Mouse (Mus musculus): Measurements from ENCODE around the gene 2210011C24Rik. TPM values are rescaled to one million over a fixed set of nuclear protein-coding genes. Genes with fewer than 3 reads are reported as not detected.
A peak's percentile ranks its signal among the peaks of the same experiment; 100 is the strongest.

2210011C24Rik gene
- polyA plus RNA-seq, 1 experiment from 2014 or later = 9.0 TPM

- Histone ChIP-seq H3K4me1 (ENCODE audit: insufficient read depth, low read length) (peaks cover 12% of the 10 kb centered on the region), H3K27ac (ENCODE audit: low read length) (no peak overlapping the region), H3K4me3 (ENCODE audit: low read length) (no peak overlapping the region), H3K9ac (replicated peaks; ENCODE audit: low read length) (no peak overlapping the region), H3K36me3 (ENCODE audit: insufficient read depth, low read length) (no peaks in the 10 kb centered on the region), H3K4me2 (replicated peaks; ENCODE audit: low read depth, low read length) (peak overlapping the region; percentile 83), H3K9me3 (ENCODE audit: low read length) (no peaks in the 10 kb centered on the region), H3K27me3 (ENCODE audit: insufficient read depth, low read length) (peaks cover 39% of the 10 kb centered on the region)
- 35% methylated on average over 12 of the region's 12 CpGs for WGBS
- no peak for ATAC-seq (ENCODE audit: low FRiP score, low TSS enrichment)
These were observed 31.0 kb upstream of the 2210011C24Rik start for GRCm38 (mm10) chr8:84042948-84043342.

GRCm38 (mm10) chr8:84042066-84042947 lies 30.3 kb upstream of the 2210011C24Rik start, which contains the start of gene Il27ra:
Gene Il27ra, minus strand, starts transcription at chr8:84042589.
- Histone ChIP-seq H3K9ac (replicated peaks; ENCODE audit: low read length) (peak within 1 kb of the TSS; percentile 62), H3K4me3 (ENCODE audit: low read length) (peak within 1 kb of the TSS; percentile 50), H3K9me3 (ENCODE audit: low read length) (no peaks in the 10 kb centered on the region), H3K4me2 (replicated peaks; ENCODE audit: low read depth, low read length) (peak within 1 kb of the TSS; percentile 83), H3K36me3 (ENCODE audit: insufficient read depth, low read length) (no peaks in the 10 kb centered on the region), H3K27me3 (ENCODE audit: insufficient read depth, low read length) (peaks cover 39% of the 10 kb centered on the region), H3K27ac (ENCODE audit: low read length) (no peak within 1 kb of the TSS), H3K4me1 (ENCODE audit: insufficient read depth, low read length) (peaks cover 12% of the 10 kb centered on the region)
- 3% methylated on average over 40 of the region's 40 CpGs for WGBS
- ATAC-seq (ENCODE audit: low FRiP score, low TSS enrichment) = peak; percentile 86

DNA sequence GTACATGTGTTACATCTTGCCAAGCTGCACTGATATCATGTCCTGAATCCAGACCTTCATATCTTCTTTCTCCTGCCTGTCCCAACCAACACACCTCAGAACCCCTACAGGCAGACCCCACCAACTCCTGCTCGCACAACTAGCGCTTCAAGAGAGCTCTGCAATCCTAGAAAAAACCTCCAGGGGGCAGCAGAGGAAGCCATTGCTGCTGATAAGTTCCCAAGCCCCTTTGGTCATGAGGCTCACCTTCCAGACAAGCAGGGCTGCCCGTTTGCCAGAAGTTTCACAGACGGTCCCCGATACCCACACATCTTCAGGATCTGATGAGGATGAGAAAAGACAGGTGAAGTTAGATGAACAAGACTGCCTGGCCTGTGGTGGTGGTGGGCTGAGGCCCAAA lies 27.1 kb upstream of the 2210011C24Rik start:
- no peak overlapping the region for H3K27ac ChIP-seq (ENCODE audit: low read length)
- no peak overlapping the region for H3K9ac ChIP-seq (replicated peaks; ENCODE audit: low read length)
- WGBS = 6% methylated on average over 5 of the region's 5 CpGs
- no peaks in the 10 kb centered on the region for H3K36me3 ChIP-seq (ENCODE audit: insufficient read depth, low read length)
- H3K9me3 ChIP-seq (ENCODE audit: low read length) = no peaks in the 10 kb centered on the region
- peaks cover 12% of the 10 kb centered on the region for H3K4me1 ChIP-seq (ENCODE audit: insufficient read depth, low read length)
- peaks cover 20% of the 10 kb centered on the region for H3K27me3 ChIP-seq (ENCODE audit: insufficient read depth, low read length)
- H3K4me3 ChIP-seq (ENCODE audit: low read length) = no peak overlapping the region
- no peak for ATAC-seq (ENCODE audit: low FRiP score, low TSS enrichment)
- H3K4me2 ChIP-seq (replicated peaks; ENCODE audit: low read depth, low read length) = no peak overlapping the region

DNA sequence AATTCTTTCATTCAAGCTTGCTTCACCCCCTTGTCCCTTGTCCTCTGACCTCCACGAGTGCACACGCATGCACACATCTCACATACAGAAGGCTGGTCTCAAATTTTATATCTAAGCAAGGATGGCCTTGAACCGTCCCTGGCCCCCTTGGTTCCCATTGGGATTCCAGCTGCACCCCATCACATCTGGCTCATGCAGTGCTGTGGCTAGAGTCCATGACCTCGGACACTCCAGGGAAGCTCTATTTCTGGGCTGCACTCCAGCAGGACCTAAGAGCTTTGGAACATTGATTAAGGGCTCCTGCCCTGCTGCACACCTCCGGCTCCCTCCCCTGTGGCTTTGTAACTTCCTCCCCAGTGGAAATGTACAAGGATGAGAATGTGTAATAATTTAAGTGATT lies 26.0 kb upstream of the 2210011C24Rik start:
- no peak for ATAC-seq (ENCODE audit: low FRiP score, low TSS enrichment)
- 49% methylated on average over 5 of the region's 5 CpGs for WGBS

GRCm38 (mm10) chr8:84032777-84033176 lies 20.8 kb upstream of the 2210011C24Rik start:
- Histone ChIP-seq H3K4me3 (ENCODE audit: low read length) (no peak overlapping the region), H3K27me3 (ENCODE audit: insufficient read depth, low read length) (no peaks in the 10 kb centered on the region), H3K4me2 (replicated peaks; ENCODE audit: low read depth, low read length) (no peak overlapping the region), H3K27ac (ENCODE audit: low read length) (no peak overlapping the region), H3K9me3 (ENCODE audit: low read length) (no peaks in the 10 kb centered on the region), H3K9ac (replicated peaks; ENCODE audit: low read length) (no peak overlapping the region), H3K36me3 (ENCODE audit: insufficient read depth, low read length) (no peaks in the 10 kb centered on the region; the same call in 1 of the 2 replicates), H3K4me1 (ENCODE audit: insufficient read depth, low read length) (no peaks in the 10 kb centered on the region)
- no peak for ATAC-seq (ENCODE audit: low FRiP score, low TSS enrichment)
- WGBS = 67% methylated on average over 4 of the region's 4 CpGs

More for the DNA sequence above, 26.0 kb upstream of the 2210011C24Rik start:
- Histone ChIP-seq H3K27ac (ENCODE audit: low read length) (no peak overlapping the region), H3K36me3 (ENCODE audit: insufficient read depth, low read length) (no peaks in the 10 kb centered on the region), H3K9me3 (ENCODE audit: low read length) (no peaks in the 10 kb centered on the region), H3K4me1 (ENCODE audit: insufficient read depth, low read length) (peaks cover 9% of the 10 kb centered on the region), H3K9ac (replicated peaks; ENCODE audit: low read length) (no peak overlapping the region), H3K27me3 (ENCODE audit: insufficient read depth, low read length) (peaks cover 10% of the 10 kb centered on the region), H3K4me3 (ENCODE audit: low read length) (no peak overlapping the region), H3K4me2 (replicated peaks; ENCODE audit: low read depth, low read length) (no peak overlapping the region)

- H3K27ac ChIP-seq (ENCODE audit: low read length) = no peak overlapping the region
- ATAC-seq (ENCODE audit: low FRiP score, low TSS enrichment) = no peak
- WGBS = 87% methylated on average over 5 of the region's 5 CpGs
These were observed 17.3 kb upstream of the 2210011C24Rik start for GRCm38 (mm10) chr8:84029272-84029671.

DNA sequence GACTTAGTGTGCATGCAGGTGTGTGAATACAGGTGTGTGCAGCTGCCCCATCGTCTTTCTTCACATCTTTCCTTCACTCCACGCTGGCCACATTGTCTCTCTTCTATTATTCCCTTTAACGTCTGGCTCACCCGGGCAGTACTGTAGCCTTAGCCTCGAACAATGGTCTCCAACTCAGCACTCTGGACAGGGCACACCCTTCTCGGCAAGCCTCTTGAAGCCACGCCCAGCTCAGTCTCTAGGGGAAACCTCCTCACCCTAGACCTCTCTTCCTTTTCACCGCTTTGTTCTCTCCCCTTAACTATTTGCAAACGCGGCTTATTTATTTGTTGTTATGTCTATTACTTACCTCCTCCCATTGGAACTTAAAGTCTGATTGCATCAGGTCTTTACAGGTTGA lies 15.5 kb upstream of the 2210011C24Rik start:
- Histone ChIP-seq H3K9ac (replicated peaks; ENCODE audit: low read length) (no peak overlapping the region), H3K4me3 (ENCODE audit: low read length) (no peak overlapping the region), H3K4me1 (ENCODE audit: insufficient read depth, low read length) (peaks cover 30% of the 10 kb centered on the region), H3K36me3 (ENCODE audit: insufficient read depth, low read length) (no peaks in the 10 kb centered on the region; the same call in 1 of the 2 replicates), H3K9me3 (ENCODE audit: low read length) (no peaks in the 10 kb centered on the region), H3K4me2 (replicated peaks; ENCODE audit: low read depth, low read length) (no peak overlapping the region), H3K27ac (ENCODE audit: low read length) (no peak overlapping the region), H3K27me3 (ENCODE audit: insufficient read depth, low read length) (no peaks in the 10 kb centered on the region; the same call in 1 of the 2 replicates)
- no peak for ATAC-seq (ENCODE audit: low FRiP score, low TSS enrichment)
- WGBS = 24% methylated on average over 10 of the region's 10 CpGs

More at GRCm38 (mm10) chr8:84029272-84029671, 17.3 kb upstream of the 2210011C24Rik start:
- Histone ChIP-seq H3K9me3 (ENCODE audit: low read length) (no peaks in the 10 kb centered on the region), H3K4me3 (ENCODE audit: low read length) (no peak overlapping the region), H3K27me3 (ENCODE audit: insufficient read depth, low read length) (no peaks in the 10 kb centered on the region; the same call in 1 of the 2 replicates), H3K4me2 (replicated peaks; ENCODE audit: low read depth, low read length) (no peak overlapping the region), H3K9ac (replicated peaks; ENCODE audit: low read length) (no peak overlapping the region), H3K4me1 (ENCODE audit: insufficient read depth, low read length) (peaks cover 14% of the 10 kb centered on the region), H3K36me3 (ENCODE audit: insufficient read depth, low read length) (no peaks in the 10 kb centered on the region; the same call in 1 of the 2 replicates)

GRCm38 (mm10) chr8:84025863-84026262 lies 13.9 kb upstream of the 2210011C24Rik start:
- Histone ChIP-seq H3K4me2 (replicated peaks; ENCODE audit: low read depth, low read length) (peak overlapping the region; percentile 77), H3K9ac (replicated peaks; ENCODE audit: low read length) (peak overlapping the region; percentile 63), H3K4me3 (ENCODE audit: low read length) (peak overlapping the region; percentile 54), H3K36me3 (ENCODE audit: insufficient read depth, low read length) (no peaks in the 10 kb centered on the region; the same call in 1 of the 2 replicates), H3K9me3 (ENCODE audit: low read length) (no peaks in the 10 kb centered on the region), H3K4me1 (ENCODE audit: insufficient read depth, low read length) (peaks cover 46% of the 10 kb centered on the region), H3K27me3 (ENCODE audit: insufficient read depth, low read length) (peaks cover 3% of the 10 kb centered on the region; the same call in 1 of the 2 replicates), H3K27ac (ENCODE audit: low read length) (no peak overlapping the region)
- 2% methylated on average over 40 of the region's 41 CpGs for WGBS
- peak; percentile 46 for ATAC-seq (ENCODE audit: low FRiP score, low TSS enrichment)

DNA sequence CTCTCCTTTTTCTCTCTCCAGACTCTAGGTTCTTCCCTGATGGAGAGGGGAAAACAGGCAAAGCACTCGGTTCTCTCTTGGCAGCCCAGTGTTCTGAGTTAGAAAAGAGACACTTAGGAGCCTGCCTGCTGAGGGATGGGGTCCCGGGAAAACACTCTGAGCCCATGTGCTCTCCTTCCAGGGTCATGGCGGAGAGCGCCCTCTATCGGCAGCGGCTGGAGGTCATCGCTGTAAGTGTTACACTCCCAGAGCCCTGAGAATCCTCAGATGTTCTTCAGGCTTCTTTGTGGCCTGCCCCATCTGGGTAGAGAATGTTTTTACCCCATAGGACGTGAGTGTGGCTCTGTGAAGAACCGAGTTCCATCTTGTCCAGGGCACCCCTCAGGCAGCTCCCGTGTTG lies 12.2 kb upstream of the 2210011C24Rik start:
- WGBS = 11% methylated on average over 10 of the region's 10 CpGs
- 0 out of 2 replicates have a peak overlapping the region, but pooled peaks have one; percentile 16 for H3K4me2 ChIP-seq (replicated peaks; ENCODE audit: low read depth, low read length)
- peaks cover 3% of the 10 kb centered on the region; the same call in 1 of the 2 replicates for H3K27me3 ChIP-seq (ENCODE audit: insufficient read depth, low read length)
- no peak for ATAC-seq (ENCODE audit: low FRiP score, low TSS enrichment)
- H3K9ac ChIP-seq (replicated peaks; ENCODE audit: low read length) = no peak overlapping the region
- H3K27ac ChIP-seq (ENCODE audit: low read length) = peak overlapping the region; percentile 39; the same call in 1 of the 2 replicates
- H3K9me3 ChIP-seq (ENCODE audit: low read length) = no peaks in the 10 kb centered on the region
- no peak overlapping the region for H3K4me3 ChIP-seq (ENCODE audit: low read length)
- H3K4me1 ChIP-seq (ENCODE audit: insufficient read depth, low read length) = peaks cover 46% of the 10 kb centered on the region
- H3K36me3 ChIP-seq (ENCODE audit: insufficient read depth, low read length) = no peaks in the 10 kb centered on the region; the same call in 1 of the 2 replicates
